Mouse (Mus musculus) bone marrow, adult 2 months (tissue): ENCODE results near the gene Btrc. TPM values are rescaled to one million over a fixed set of nuclear protein-coding genes. Genes with fewer than 3 reads are reported as not detected.
"Not testable (repeated sequence)": the region's sequence is repeated elsewhere in the genome, so short reads cannot be mapped to it uniquely, and the experiment has no call there.

Experiments used
- H3K27ac ChIP-seq: fragments of 200-500 bp; 2 replicates; pipeline ENCODE4 v1.5.1; 2012; ENCODE audit warnings: low read depth, mild to moderate bottlenecking, control low read depth, inconsistent platforms, low read length; ENCODE audit not compliant: control insufficient read depth, poor library complexity, insufficient read depth
- H3K4me1 ChIP-seq: fragments of 200-500 bp; 2 replicates; pipeline ENCODE4 v1.6.1; 2011; ENCODE audit warnings: low read length; ENCODE audit not compliant: control insufficient read depth, insufficient read depth
- H3K4me3 ChIP-seq: fragments of 200-500 bp; replicated peaks from 2 replicates; pipeline ENCODE3; 2011; ENCODE audit warnings: mild to moderate bottlenecking, low read depth, low read length, control low read depth; ENCODE audit not compliant: control insufficient read depth
- CTCF ChIP-seq: fragments of 200-500 bp; IDR thresholded peaks from 2 replicates; pipeline ENCODE4 v1.5.1; 2011; ENCODE audit warnings: low read length, control low read depth; ENCODE audit not compliant: control insufficient read depth, insufficient read depth
- POLR2A ChIP-seq: fragments of 200-500 bp; IDR thresholded peaks from 2 replicates; pipeline ENCODE4 v1.6.1; 2011; ENCODE audit warnings: low read depth, mild to moderate bottlenecking, control low read depth, low read length, borderline replicate concordance; ENCODE audit not compliant: control insufficient read depth
- WGBS: fragments of 180-500 bp; shearing (Covaris S2); methylation state at CpG from one replicate; pipeline ENCODE4 v1.1.7; 2018; 5-methylcytosine and 5-hydroxymethylcytosine counted together
- polyA plus RNA-seq: library from polyadenylated mRNA; stranded (reverse); fragments of >200 nt; gene quantifications from 2 replicates; pipeline ENCODE4 v1.2.4, GENCODE M21; 2011; ENCODE audit warnings: low replicate concordance; ENCODE audit not compliant: missing spikeins, insufficient read depth, insufficient read length

Gene Btrc
- polyA plus RNA-seq, 1 experiment: 41.4 TPM

- H3K4me3 ChIP-seq, H3K27ac ChIP-seq, H3K4me1 ChIP-seq: not testable (repeated sequence)
- TF ChIP-seq CTCF: peak; percentile 25; the same call in 1 of the 2 replicates
Measured at GRCm38 (mm10) chr19:45436019-45436418, 72.5 kb downstream of the Btrc start.

GRCm38 (mm10) chr19:45437175-45437574, 73.6 kb downstream of the Btrc start:
- Histone ChIP-seq H3K4me3 (no peak overlapping the region), H3K27ac (no peak overlapping the region), H3K4me1 (no peaks in the 10 kb centered on the region)
- TF ChIP-seq POLR2A: no peak
- no peak for TF ChIP-seq CTCF
- WGBS: 87% methylated on average over 4 of the region's 4 CpGs

GRCm38 (mm10) chr19:45438191-45438590, 74.7 kb downstream of the Btrc start:
- WGBS: 89% methylated on average over 5 of the region's 5 CpGs
- TF ChIP-seq CTCF (no peak), POLR2A (no peak)
- no peaks in the 10 kb centered on the region for H3K4me1 ChIP-seq
- no peak overlapping the region for H3K4me3 ChIP-seq
- no peak overlapping the region for H3K27ac ChIP-seq

GRCm38 (mm10) chr19:45438928-45439846, 75.7 kb downstream of the Btrc start:
- no peak overlapping the region for H3K27ac ChIP-seq
- no peak overlapping the region for H3K4me3 ChIP-seq
- no peak for TF ChIP-seq CTCF
- TF ChIP-seq POLR2A: no peak
- WGBS: 52% methylated on average over 6 of the region's 6 CpGs
- H3K4me1 ChIP-seq: no peaks in the 10 kb centered on the region

GRCm38 (mm10) chr19:45440554-45441175, 77.1 kb downstream of the Btrc start:
- H3K4me3 ChIP-seq: no peak overlapping the region
- 61% methylated on average over 10 of the region's 10 CpGs for WGBS
- H3K4me1 ChIP-seq: no peaks in the 10 kb centered on the region
- no peak overlapping the region for H3K27ac ChIP-seq
- TF ChIP-seq POLR2A (no peak), CTCF (no peak)

- no peak overlapping the region for H3K27ac ChIP-seq
- no peak overlapping the region for H3K4me3 ChIP-seq
- no peak for TF ChIP-seq CTCF
- H3K4me1 ChIP-seq: no peaks in the 10 kb centered on the region
- 82% methylated on average over 7 of the region's 7 CpGs for WGBS
Measured at GRCm38 (mm10) chr19:45441717-45442116, 78.2 kb downstream of the Btrc start.

- WGBS: 60% methylated on average over 6 of the region's 6 CpGs
- TF ChIP-seq CTCF: no peak
- Histone ChIP-seq H3K4me3 (peak overlapping the region; percentile 34), H3K27ac (peak overlapping the region; percentile 51; the same call in 1 of the 2 replicates), H3K4me1 (no peaks in the 10 kb centered on the region)
Measured at GRCm38 (mm10) chr19:45445253-45445933, 81.9 kb downstream of the Btrc start.

- H3K4me1 ChIP-seq: no peaks in the 10 kb centered on the region
- WGBS: 79% methylated on average over 7 of the region's 7 CpGs
- no peak overlapping the region for H3K27ac ChIP-seq
- no peak for TF ChIP-seq POLR2A
- TF ChIP-seq CTCF: no peak
- peak overlapping the region; percentile 72 for H3K4me3 ChIP-seq
Measured at GRCm38 (mm10) chr19:45446631-45447030, 83.1 kb downstream of the Btrc start.
